Mouse (Mus musculus): ENCODE data around the gene Frmpd3.

The Frmpd3 gene

DNA sequence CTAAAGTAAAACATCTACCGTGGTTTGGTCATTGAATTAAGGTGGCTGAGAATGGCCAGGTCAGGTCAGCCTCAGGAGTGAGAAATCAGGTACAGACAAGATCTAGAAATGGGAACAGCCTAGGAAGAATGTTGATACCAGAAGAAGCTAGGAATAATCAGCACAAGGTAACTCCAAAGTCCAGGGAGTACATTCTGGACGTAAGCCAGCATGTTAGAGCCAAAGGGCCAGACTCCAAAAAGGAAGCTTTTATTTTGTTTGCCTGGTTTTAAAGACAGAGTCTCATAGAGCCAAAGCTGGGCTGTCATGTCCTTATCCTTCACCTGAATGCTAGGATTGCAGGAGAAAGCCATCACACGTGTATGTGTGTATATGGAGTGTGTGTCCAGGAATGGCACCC lies 108.0 kb downstream of the Frmpd3 start:
- no peak for DNase-seq (ENCODE audit: inconsistent age in 2 of 2, low spot score in 1 of 2)

DNA sequence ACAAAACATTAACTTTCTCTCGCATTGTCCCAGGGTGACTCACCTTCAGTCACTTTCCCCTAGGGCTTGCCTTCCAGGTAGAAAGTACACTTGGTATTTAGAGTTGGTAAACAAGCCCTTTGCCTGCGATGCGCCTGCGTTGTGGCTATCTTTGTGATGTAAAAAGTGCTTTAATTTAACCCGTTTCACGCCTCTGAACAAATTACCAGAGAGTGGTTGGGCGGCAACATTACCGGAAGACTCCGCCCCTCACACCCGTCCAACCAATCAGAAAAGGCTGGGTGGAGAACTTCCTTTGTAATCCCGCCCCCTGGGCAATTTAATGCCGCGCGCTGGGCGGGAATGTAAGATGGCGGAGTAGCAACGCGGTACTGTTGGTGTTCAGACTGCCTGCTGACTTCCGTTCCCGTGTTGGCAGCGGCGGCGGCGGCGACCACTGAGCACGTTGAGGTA lies 114.2 kb downstream of the Frmpd3 start, which contains the start of gene Prps1:
Gene Prps1, plus strand, starts transcription at position 335 of the 453 bp plus-strand sequence.
- DNase-seq (ENCODE audit: inconsistent age in 2 of 2, low spot score in 1 of 2): peak; percentile 82 to 93

- peak in 1 of 2 experiments; percentile 27 for DNase-seq (ENCODE audit: inconsistent age in 2 of 2, low spot score in 1 of 2)
Observed at GRCm38 (mm10) chrX:140456751-140457491, 114.9 kb downstream of the Frmpd3 start.

- no peak for DNase-seq (ENCODE audit: inconsistent age in 2 of 2, low spot score in 1 of 2)
Observed at GRCm38 (mm10) chrX:140457502-140457901, 115.4 kb downstream of the Frmpd3 start.

GRCm38 (mm10) chrX:140478231-140478630 lies 136.2 kb downstream of the Frmpd3 start:
- DNase-seq (ENCODE audit: inconsistent age in 2 of 2, low spot score in 1 of 2): no peak

DNA sequence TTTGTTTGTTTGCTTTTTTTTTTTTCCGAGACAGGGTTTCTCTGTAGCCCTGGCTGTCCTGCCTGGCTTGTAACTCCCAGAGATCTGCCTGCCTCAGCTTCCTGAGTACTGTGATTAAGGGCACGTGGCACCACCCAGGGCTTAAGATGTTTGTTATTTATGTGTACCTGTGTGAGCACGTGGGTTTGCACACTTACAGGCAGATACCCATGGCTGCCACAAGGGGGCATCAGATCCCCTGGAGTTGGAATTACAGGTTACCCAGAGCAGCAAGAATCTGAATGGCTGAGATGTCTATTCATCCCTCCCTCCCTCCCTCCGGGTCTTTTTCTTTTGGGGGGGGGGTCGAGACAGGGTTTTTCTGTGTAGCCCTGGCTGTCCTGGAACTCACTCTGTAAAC lies 137.1 kb downstream of the Frmpd3 start:
- peak; percentile 29 to 68 for DNase-seq (ENCODE audit: inconsistent age in 2 of 2, low spot score in 1 of 2)

All from adrenal gland, adult (tissue).